Mouse (Mus musculus) brown adipose tissue, adult 24 weeks (tissue): Measurements from ENCODE around the gene Frem1. TPM values are rescaled to one million over a fixed set of nuclear protein-coding genes. Genes with fewer than 3 reads are reported as not detected.

Experiments used
- H3K27ac ChIP-seq: fragments of 200-500 bp; replicated peaks from 2 replicates; pipeline ENCODE4 v1.5.1; 2012; ENCODE audit warnings: low read depth, mild to moderate bottlenecking, low read length
- H3K4me1 ChIP-seq: fragments of 200-500 bp; 2 replicates; pipeline ENCODE4 v1.6.1; 2012; ENCODE audit warnings: low read length, mixed read lengths; ENCODE audit not compliant: control insufficient read depth, insufficient read depth, insufficient read length
- H3K4me3 ChIP-seq: fragments of 200-500 bp; 2 replicates; pipeline ENCODE4 v1.5.1; 2012; ENCODE audit warnings: low read depth, mild to moderate bottlenecking, low read length, moderate library complexity; ENCODE audit not compliant: insufficient read depth
- polyA plus RNA-seq: library from polyadenylated mRNA; stranded (reverse); fragments of >200 nt; gene quantifications from 2 replicates; pipeline ENCODE4 v1.2.4, GENCODE M21; 2012; ENCODE audit not compliant: missing spikeins, insufficient read depth, insufficient read length

Gene Frem1
- polyA plus RNA-seq, 1 experiment: not detected

- Histone ChIP-seq H3K4me1 (no peaks in the 10 kb centered on the region), H3K4me3 (no peak overlapping the region), H3K27ac (no peak overlapping the region)
Measured at GRCm38 (mm10) chr4:82918625-82919024, 133.5 kb downstream of the Frem1 start.

- Histone ChIP-seq H3K4me3 (no peak overlapping the region), H3K27ac (no peak overlapping the region), H3K4me1 (no peaks in the 10 kb centered on the region)
Measured at GRCm38 (mm10) chr4:82916678-82917050, 135.5 kb downstream of the Frem1 start.

GRCm38 (mm10) chr4:82916003-82916677, 136.0 kb downstream of the Frem1 start:
- no peak overlapping the region for H3K4me3 ChIP-seq
- H3K27ac ChIP-seq: no peak overlapping the region
- H3K4me1 ChIP-seq: no peaks in the 10 kb centered on the region

- H3K27ac ChIP-seq: no peak overlapping the region
- H3K4me3 ChIP-seq: no peak overlapping the region
- H3K4me1 ChIP-seq: no peaks in the 10 kb centered on the region
Measured at GRCm38 (mm10) chr4:82915576-82915975, 136.6 kb downstream of the Frem1 start.

- H3K27ac ChIP-seq: no peak overlapping the region
- no peaks in the 10 kb centered on the region for H3K4me1 ChIP-seq
- no peak overlapping the region for H3K4me3 ChIP-seq
Measured at GRCm38 (mm10) chr4:82914601-82915143, 137.5 kb downstream of the Frem1 start.

- Histone ChIP-seq H3K4me3 (no peak overlapping the region), H3K27ac (no peak overlapping the region), H3K4me1 (no peaks in the 10 kb centered on the region)
Measured at GRCm38 (mm10) chr4:82895227-82895626, 156.9 kb downstream of the Frem1 start.

- Histone ChIP-seq H3K27ac (no peak overlapping the region), H3K4me3 (no peak overlapping the region), H3K4me1 (no peaks in the 10 kb centered on the region)
Measured at GRCm38 (mm10) chr4:82892247-82892646, 159.9 kb downstream of the Frem1 start.

- no peak overlapping the region for H3K27ac ChIP-seq
- H3K4me1 ChIP-seq: no peaks in the 10 kb centered on the region
- no peak overlapping the region for H3K4me3 ChIP-seq
Measured at GRCm38 (mm10) chr4:82891566-82891965, 160.6 kb downstream of the Frem1 start.

- Histone ChIP-seq H3K4me1 (no peaks in the 10 kb centered on the region), H3K4me3 (no peak overlapping the region), H3K27ac (no peak overlapping the region)
Measured at GRCm38 (mm10) chr4:82891049-82891448, 161.1 kb downstream of the Frem1 start.

GRCm38 (mm10) chr4:82890585-82890984, 161.6 kb downstream of the Frem1 start:
- no peak overlapping the region for H3K4me3 ChIP-seq
- H3K4me1 ChIP-seq: no peaks in the 10 kb centered on the region
- H3K27ac ChIP-seq: no peak overlapping the region

- Histone ChIP-seq H3K4me3 (no peak overlapping the region), H3K4me1 (peaks cover 3% of the 10 kb centered on the region; the same call in 1 of the 2 replicates), H3K27ac (no peak overlapping the region)
Measured at GRCm38 (mm10) chr4:82886148-82886547, 166.0 kb downstream of the Frem1 start.

- peaks cover 3% of the 10 kb centered on the region; the same call in 1 of the 2 replicates for H3K4me1 ChIP-seq
- H3K4me3 ChIP-seq: no peak overlapping the region
- no peak overlapping the region for H3K27ac ChIP-seq
Measured at GRCm38 (mm10) chr4:82885535-82885913, 166.6 kb downstream of the Frem1 start.

- Histone ChIP-seq H3K27ac (no peak within 1 kb of the TSS), H3K4me1 (peaks cover 3% of the 10 kb centered on the region; the same call in 1 of the 2 replicates)
Measured at GRCm38 (mm10) chr4:82884636-82885534, 167.3 kb downstream of the Frem1 start, which contains the start of gene Cer1. Gene Cer1, minus strand, starts transcription at chr4:82885148.

GRCm38 (mm10) chr4:82882500-82882899, 169.6 kb downstream of the Frem1 start:
- peaks cover 3% of the 10 kb centered on the region; the same call in 1 of the 2 replicates for H3K4me1 ChIP-seq
- H3K27ac ChIP-seq: no peak overlapping the region
- H3K4me3 ChIP-seq: no peak overlapping the region

More at GRCm38 (mm10) chr4:82884636-82885534, 167.3 kb downstream of the Frem1 start, which contains the start of gene Cer1:
- H3K4me3 ChIP-seq: no peak within 1 kb of the TSS

- H3K4me1 ChIP-seq: peaks cover 3% of the 10 kb centered on the region; the same call in 1 of the 2 replicates
Measured at GRCm38 (mm10) chr4:82881366-82881765, 170.8 kb downstream of the Frem1 start.

More at GRCm38 (mm10) chr4:82881366-82881765, 170.8 kb downstream of the Frem1 start:
- H3K4me3 ChIP-seq: no peak overlapping the region
- H3K27ac ChIP-seq: no peak overlapping the region
